Mouse (Mus musculus): ENCODE measurements around the gene Elmo1. TPM values are rescaled to one million over a fixed set of nuclear protein-coding genes. Genes with fewer than 3 reads are reported as not detected.

The Elmo1 gene
- polyA plus RNA-seq, 1 experiment from 2014 or later = 10.7 TPM

DNA sequence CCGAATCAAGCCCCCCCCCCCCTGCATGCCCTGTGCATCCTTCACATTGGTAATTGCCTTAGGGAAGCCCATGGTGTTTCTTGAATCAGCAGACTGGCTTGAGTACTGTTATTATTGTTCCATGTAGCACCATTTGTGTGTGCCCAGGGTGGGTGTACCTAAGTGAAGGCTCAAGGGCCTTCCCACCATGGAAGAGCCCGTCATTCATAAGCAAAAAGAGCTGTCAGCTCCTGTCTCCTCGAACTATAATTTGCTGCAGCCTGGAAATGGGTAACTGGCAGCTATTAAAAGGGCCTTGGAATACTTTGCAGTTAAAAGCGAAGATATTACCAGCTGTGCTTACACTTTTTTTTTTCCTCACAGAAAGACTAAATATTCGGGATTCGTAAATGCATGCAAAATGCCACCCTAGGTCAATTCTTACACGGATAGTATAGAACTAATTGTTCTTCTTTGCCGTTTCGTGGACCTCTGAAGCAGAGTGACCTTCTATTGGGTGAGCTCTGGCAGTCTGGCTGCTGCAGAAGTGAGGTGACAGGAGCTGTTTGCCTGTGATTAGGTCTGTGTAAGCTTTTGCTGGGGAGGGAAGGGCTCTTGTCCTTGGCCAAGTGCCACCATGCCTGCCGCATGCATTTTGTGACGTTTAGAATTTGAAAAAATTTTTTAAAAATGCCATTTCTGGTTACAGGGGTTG is 19.7 kb downstream of the Elmo1 start:
- 64% methylated on average over 11 of the region's 11 CpGs for WGBS (ENCODE audit: insufficient replicate concordance)
- ATAC-seq (replicated peaks; ENCODE audit: insufficient number of reproducible peaks, low FRiP score, low TSS enrichment) = no peak
- H3K4me3 ChIP-seq (ENCODE audit: low read depth, low read length) = no peak overlapping the region

DNA sequence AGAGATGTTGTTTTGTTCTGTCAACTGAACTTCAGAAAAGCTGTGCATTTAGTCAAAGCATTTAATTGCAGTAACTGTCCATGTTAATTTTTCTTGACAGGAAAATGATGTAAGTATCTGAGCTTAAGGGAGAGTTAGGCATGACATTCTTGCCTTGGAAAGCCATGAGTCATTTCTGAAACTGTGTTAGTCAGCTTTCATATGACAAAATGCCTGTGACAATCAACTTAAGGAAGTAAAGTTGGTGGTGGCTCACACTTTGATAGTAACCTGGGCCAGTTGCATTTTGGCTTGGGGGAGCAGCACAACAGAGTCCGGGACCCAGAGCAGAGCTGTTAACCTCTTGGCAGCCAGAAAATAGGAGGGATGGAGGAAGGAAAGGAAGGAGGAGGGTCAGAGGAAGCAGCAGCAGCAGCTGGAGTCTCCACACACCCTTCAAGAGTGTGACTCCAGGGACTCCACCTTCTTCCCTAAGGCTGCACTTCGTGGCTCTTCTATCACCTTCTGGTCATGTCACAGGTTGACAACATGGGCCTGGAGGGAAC is 20.9 kb downstream of the Elmo1 start:
- no peaks in the 10 kb centered on the region for H3K27me3 ChIP-seq (ENCODE audit: control insufficient read depth, insufficient read depth, low read length)
- no peak overlapping the region for H3K9ac ChIP-seq (ENCODE audit: low read depth, low read length)
- no peak overlapping the region for H3K27ac ChIP-seq (ENCODE audit: low read depth, low read length)
- no peaks in the 10 kb centered on the region for H3K36me3 ChIP-seq (ENCODE audit: control insufficient read depth, insufficient read depth, low read length)
- no peaks in the 10 kb centered on the region for H3K9me3 ChIP-seq (replicated peaks; ENCODE audit: control insufficient read depth, low read length)
- WGBS (ENCODE audit: insufficient replicate concordance) = 24% methylated on average over 2 of the region's 2 CpGs
- H3K4me1 ChIP-seq (ENCODE audit: control insufficient read depth, insufficient read depth, low read length) = peaks cover 15% of the 10 kb centered on the region
- H3K4me2 ChIP-seq = no peak overlapping the region
- no peak overlapping the region for H3K4me3 ChIP-seq (ENCODE audit: low read depth, low read length)
- ATAC-seq (replicated peaks; ENCODE audit: insufficient number of reproducible peaks, low FRiP score, low TSS enrichment) = no peak

More for the DNA sequence above, 19.7 kb downstream of the Elmo1 start:
- Histone ChIP-seq H3K36me3 (ENCODE audit: control insufficient read depth, insufficient read depth, low read length) (no peaks in the 10 kb centered on the region), H3K27me3 (ENCODE audit: control insufficient read depth, insufficient read depth, low read length) (no peaks in the 10 kb centered on the region), H3K9ac (ENCODE audit: low read depth, low read length) (no peak overlapping the region), H3K4me1 (ENCODE audit: control insufficient read depth, insufficient read depth, low read length) (peaks cover 9% of the 10 kb centered on the region), H3K9me3 (replicated peaks; ENCODE audit: control insufficient read depth, low read length) (no peaks in the 10 kb centered on the region), H3K4me2 (no peak overlapping the region), H3K27ac (ENCODE audit: low read depth, low read length) (no peak overlapping the region)

GRCm38 (mm10) chr13:20115131-20115907 is 24.9 kb downstream of the Elmo1 start:
- no peak overlapping the region for H3K9ac ChIP-seq (ENCODE audit: low read depth, low read length)
- peaks cover 11% of the 10 kb centered on the region for H3K4me1 ChIP-seq (ENCODE audit: control insufficient read depth, insufficient read depth, low read length)
- no peak for ATAC-seq (replicated peaks; ENCODE audit: insufficient number of reproducible peaks, low FRiP score, low TSS enrichment)
- H3K4me2 ChIP-seq = no peak overlapping the region
- no peaks in the 10 kb centered on the region for H3K9me3 ChIP-seq (replicated peaks; ENCODE audit: control insufficient read depth, low read length)
- WGBS (ENCODE audit: insufficient replicate concordance) = 39% methylated on average over 9 of the region's 9 CpGs
- no peaks in the 10 kb centered on the region for H3K27me3 ChIP-seq (ENCODE audit: control insufficient read depth, insufficient read depth, low read length)
- H3K27ac ChIP-seq (ENCODE audit: low read depth, low read length) = no peak overlapping the region
- no peaks in the 10 kb centered on the region for H3K36me3 ChIP-seq (ENCODE audit: control insufficient read depth, insufficient read depth, low read length)
- no peak overlapping the region for H3K4me3 ChIP-seq (ENCODE audit: low read depth, low read length)

- H3K9ac ChIP-seq (ENCODE audit: low read depth, low read length) = no peak overlapping the region
- no peak overlapping the region for H3K4me3 ChIP-seq (ENCODE audit: low read depth, low read length)
- no peak for ATAC-seq (replicated peaks; ENCODE audit: insufficient number of reproducible peaks, low FRiP score, low TSS enrichment)
- H3K27me3 ChIP-seq (ENCODE audit: control insufficient read depth, insufficient read depth, low read length) = no peaks in the 10 kb centered on the region
- H3K4me1 ChIP-seq (ENCODE audit: control insufficient read depth, insufficient read depth, low read length) = peaks cover 9% of the 10 kb centered on the region
- H3K27ac ChIP-seq (ENCODE audit: low read depth, low read length) = no peak overlapping the region
- no peaks in the 10 kb centered on the region for H3K36me3 ChIP-seq (ENCODE audit: control insufficient read depth, insufficient read depth, low read length)
- 50% methylated on average over 6 of the region's 6 CpGs for WGBS (ENCODE audit: insufficient replicate concordance)
- H3K9me3 ChIP-seq (replicated peaks; ENCODE audit: control insufficient read depth, low read length) = no peaks in the 10 kb centered on the region
- no peak overlapping the region for H3K4me2 ChIP-seq
These were observed 25.6 kb downstream of the Elmo1 start for GRCm38 (mm10) chr13:20116019-20116418.

DNA sequence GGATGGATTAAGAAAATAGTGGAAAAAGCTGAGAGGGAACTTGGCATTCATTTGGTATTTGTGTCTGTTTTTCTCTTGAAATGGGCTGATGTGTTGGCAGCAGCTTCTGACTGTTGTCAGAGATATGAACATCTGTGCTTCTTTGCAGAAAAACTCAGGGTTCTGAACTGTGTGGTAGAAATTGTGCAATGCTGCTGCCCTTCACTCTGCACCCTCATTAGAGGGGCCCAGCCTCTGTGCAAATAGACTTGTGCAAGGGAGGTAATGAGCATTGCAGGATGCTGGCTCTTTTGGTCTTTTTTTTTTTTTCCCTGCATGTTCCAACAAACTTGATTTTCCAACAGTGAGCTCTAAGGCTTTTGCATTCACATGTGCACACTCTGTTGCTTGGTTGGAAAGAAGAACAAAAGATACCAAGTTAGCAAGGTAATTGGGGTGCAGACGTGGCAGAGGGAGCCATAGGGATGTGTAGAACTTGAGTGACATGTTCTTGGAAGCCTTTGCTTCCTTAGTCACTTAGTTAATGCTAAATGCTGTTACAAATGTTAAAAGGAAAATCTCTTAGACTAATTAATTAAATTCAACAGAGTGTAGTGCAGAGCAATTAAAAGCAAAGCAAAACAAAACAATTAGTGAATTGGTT is 26.6 kb downstream of the Elmo1 start:
- Histone ChIP-seq H3K4me1 (ENCODE audit: control insufficient read depth, insufficient read depth, low read length) (peaks cover 9% of the 10 kb centered on the region), H3K4me2 (no peak overlapping the region), H3K4me3 (ENCODE audit: low read depth, low read length) (no peak overlapping the region), H3K9ac (ENCODE audit: low read depth, low read length) (no peak overlapping the region), H3K27ac (ENCODE audit: low read depth, low read length) (no peak overlapping the region; the same call in 1 of the 2 replicates), H3K9me3 (replicated peaks; ENCODE audit: control insufficient read depth, low read length) (no peaks in the 10 kb centered on the region), H3K27me3 (ENCODE audit: control insufficient read depth, insufficient read depth, low read length) (no peaks in the 10 kb centered on the region), H3K36me3 (ENCODE audit: control insufficient read depth, insufficient read depth, low read length) (no peaks in the 10 kb centered on the region)
- 57% methylated on average over 1 of the region's 1 CpGs for WGBS (ENCODE audit: insufficient replicate concordance)
- ATAC-seq (replicated peaks; ENCODE audit: insufficient number of reproducible peaks, low FRiP score, low TSS enrichment) = no peak

DNA sequence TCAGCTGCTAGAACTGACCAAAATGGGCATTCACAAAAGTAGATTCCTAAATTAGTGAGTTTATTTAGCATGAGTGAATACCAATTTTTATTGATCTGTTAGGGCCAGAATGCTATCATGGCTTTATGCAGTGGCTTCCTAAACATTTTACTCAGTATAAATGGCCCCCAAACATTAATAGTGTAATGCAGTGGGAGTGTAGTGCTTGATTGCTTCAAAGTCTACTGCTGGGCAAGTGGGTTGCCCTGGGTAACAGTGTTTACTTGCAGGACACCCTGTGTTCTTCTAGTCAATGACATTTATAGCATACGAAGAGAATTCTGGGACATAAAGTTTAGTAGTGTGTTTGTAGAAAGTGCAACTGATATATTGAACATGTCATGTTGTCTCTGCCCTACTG is 27.3 kb downstream of the Elmo1 start:
- Histone ChIP-seq H3K27ac (ENCODE audit: low read depth, low read length) (no peak overlapping the region), H3K4me2 (no peak overlapping the region)

DNA sequence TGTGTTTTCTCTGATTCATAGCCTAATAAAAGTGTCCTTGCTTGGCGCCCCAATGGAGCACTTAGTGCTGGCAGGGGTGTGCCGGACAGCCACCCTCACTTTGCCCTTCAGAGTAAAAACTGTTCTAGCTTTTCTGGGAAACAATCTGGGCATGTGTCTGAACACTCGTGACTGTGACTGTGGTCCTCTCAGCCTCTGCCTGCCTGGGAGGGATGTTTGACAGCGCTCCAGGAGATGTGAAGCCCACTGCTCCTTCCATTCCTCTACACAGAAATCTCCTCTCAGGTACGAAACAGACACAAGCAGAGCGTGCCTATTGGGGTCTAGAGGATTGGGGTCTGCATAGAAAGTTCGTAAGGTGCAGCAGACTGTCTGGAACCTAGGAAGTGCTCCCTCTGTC is 28.5 kb downstream of the Elmo1 start:
- WGBS (ENCODE audit: insufficient replicate concordance) = 86% methylated on average over 7 of the region's 7 CpGs
- H3K27ac ChIP-seq (ENCODE audit: low read depth, low read length) = no peak overlapping the region
- H3K4me2 ChIP-seq = no peak overlapping the region
- ATAC-seq (replicated peaks; ENCODE audit: insufficient number of reproducible peaks, low FRiP score, low TSS enrichment) = no peak
- H3K4me1 ChIP-seq (ENCODE audit: control insufficient read depth, insufficient read depth, low read length) = peaks cover 7% of the 10 kb centered on the region
- H3K27me3 ChIP-seq (ENCODE audit: control insufficient read depth, insufficient read depth, low read length) = no peaks in the 10 kb centered on the region
- H3K9me3 ChIP-seq (replicated peaks; ENCODE audit: control insufficient read depth, low read length) = no peaks in the 10 kb centered on the region
- no peaks in the 10 kb centered on the region for H3K36me3 ChIP-seq (ENCODE audit: control insufficient read depth, insufficient read depth, low read length)
- no peak overlapping the region for H3K4me3 ChIP-seq (ENCODE audit: low read depth, low read length)
- H3K9ac ChIP-seq (ENCODE audit: low read depth, low read length) = no peak overlapping the region

More for the DNA sequence above, 27.3 kb downstream of the Elmo1 start:
- peaks cover 7% of the 10 kb centered on the region for H3K4me1 ChIP-seq (ENCODE audit: control insufficient read depth, insufficient read depth, low read length)
- 80% methylated on average over 1 of the region's 1 CpGs for WGBS (ENCODE audit: insufficient replicate concordance)
- no peaks in the 10 kb centered on the region for H3K36me3 ChIP-seq (ENCODE audit: control insufficient read depth, insufficient read depth, low read length)
- ATAC-seq (replicated peaks; ENCODE audit: insufficient number of reproducible peaks, low FRiP score, low TSS enrichment) = no peak
- H3K9ac ChIP-seq (ENCODE audit: low read depth, low read length) = no peak overlapping the region
- no peaks in the 10 kb centered on the region for H3K9me3 ChIP-seq (replicated peaks; ENCODE audit: control insufficient read depth, low read length)
- H3K27me3 ChIP-seq (ENCODE audit: control insufficient read depth, insufficient read depth, low read length) = no peaks in the 10 kb centered on the region
- no peak overlapping the region for H3K4me3 ChIP-seq (ENCODE audit: low read depth, low read length)

- no peaks in the 10 kb centered on the region for H3K9me3 ChIP-seq (replicated peaks; ENCODE audit: control insufficient read depth, low read length)
- H3K9ac ChIP-seq (ENCODE audit: low read depth, low read length) = no peak overlapping the region
- no peak overlapping the region for H3K4me2 ChIP-seq
- H3K27ac ChIP-seq (ENCODE audit: low read depth, low read length) = peak overlapping the region; percentile 29
- no peaks in the 10 kb centered on the region for H3K36me3 ChIP-seq (ENCODE audit: control insufficient read depth, insufficient read depth, low read length)
- H3K4me3 ChIP-seq (ENCODE audit: low read depth, low read length) = no peak overlapping the region
- H3K4me1 ChIP-seq (ENCODE audit: control insufficient read depth, insufficient read depth, low read length) = peaks cover 1% of the 10 kb centered on the region
- no peaks in the 10 kb centered on the region for H3K27me3 ChIP-seq (ENCODE audit: control insufficient read depth, insufficient read depth, low read length)
- ATAC-seq (replicated peaks; ENCODE audit: insufficient number of reproducible peaks, low FRiP score, low TSS enrichment) = no peak
- WGBS (ENCODE audit: insufficient replicate concordance) = 65% methylated on average over 5 of the region's 5 CpGs
These were observed 30.3 kb downstream of the Elmo1 start for GRCm38 (mm10) chr13:20120723-20121122.
